7 mouse cellular contexts compared by ENCODE assay signal in the genomic region with DNA sequence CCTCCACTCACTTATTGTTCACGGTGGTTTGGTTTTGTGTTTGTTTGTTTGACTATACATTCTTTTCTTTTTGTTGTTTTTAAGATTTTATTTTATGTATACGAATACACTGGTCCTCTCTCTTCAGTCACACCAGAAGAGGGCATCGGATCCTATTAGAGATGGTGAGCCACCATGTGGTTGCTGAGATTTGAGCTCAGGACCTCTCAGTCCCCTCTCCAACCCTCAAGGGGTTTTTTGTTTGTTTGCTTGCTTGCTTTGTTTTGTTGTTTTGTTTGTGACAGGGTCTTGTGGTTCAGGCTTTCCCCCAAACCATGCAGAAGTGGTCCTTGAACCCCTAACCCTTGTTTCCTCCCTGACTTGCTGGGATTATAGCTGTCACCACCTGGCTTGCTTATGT. TPM values are rescaled to one million over a fixed set of nuclear protein-coding genes. Genes with fewer than 3 reads are reported as not detected.
DNase-seq lines count a peak whose midpoint lies in the region; ATAC-seq and TF ChIP-seq lines count a peak whose summit lies in the region.

No protein-coding gene starts in this region.

- no peaks in the 10 kb centered on the region for H3K36me3 ChIP-seq in lung, postnatal 0 days (ENCODE audit: insufficient read depth, low read length)
- H3K36me3 ChIP-seq in embryonic facial prominence, embryonic 13.5 days = no peaks in the 10 kb centered on the region
- no peaks in the 10 kb centered on the region for H3K36me3 ChIP-seq in limb, embryonic 13.5 days
- no peaks in the 10 kb centered on the region for H3K36me3 ChIP-seq in stomach, embryonic 15.5 days

- peak overlapping the region; percentile 56; the same call in 1 of the 2 replicates for H3K4me3 ChIP-seq in lung, postnatal 0 days (ENCODE audit: low read depth, low read length)
- peak overlapping the region; percentile 62 for H3K4me3 ChIP-seq in embryonic facial prominence, embryonic 13.5 days
- H3K4me3 ChIP-seq in limb, embryonic 13.5 days = peak overlapping the region; percentile 62
- peak overlapping the region; percentile 64; the same call in 1 of the 2 replicates for H3K4me3 ChIP-seq in stomach, embryonic 15.5 days (replicated peaks)

- peak; percentile 42 for TF ChIP-seq CTCF in lung, postnatal 0 days (IDR thresholded peaks at IDR 0.05)

- no peak for TF ChIP-seq EP300 in lung, postnatal 0 days (IDR thresholded peaks at IDR 0.05)

- no peaks in the 10 kb centered on the region for H3K9me3 ChIP-seq in lung, postnatal 0 days (ENCODE audit: low read length)
- no peaks in the 10 kb centered on the region for H3K9me3 ChIP-seq in embryonic facial prominence, embryonic 13.5 days
- no peaks in the 10 kb centered on the region for H3K9me3 ChIP-seq in limb, embryonic 13.5 days
- H3K9me3 ChIP-seq in stomach, embryonic 15.5 days = no peaks in the 10 kb centered on the region

- H3K9ac ChIP-seq in lung, postnatal 0 days (replicated peaks; ENCODE audit: low read depth) = no peak overlapping the region
- H3K9ac ChIP-seq in embryonic facial prominence, embryonic 13.5 days = peak overlapping the region; percentile 87
- peak overlapping the region; percentile 80 for H3K9ac ChIP-seq in limb, embryonic 13.5 days
- peak overlapping the region; percentile 66; the same call in 1 of the 2 replicates for H3K9ac ChIP-seq in stomach, embryonic 15.5 days

- peak overlapping the region; percentile 62 for H3K4me2 ChIP-seq in lung, postnatal 0 days (replicated peaks; ENCODE audit: low read depth, low read length)
- H3K4me2 ChIP-seq in embryonic facial prominence, embryonic 13.5 days = peak overlapping the region; percentile 76
- peak overlapping the region; percentile 77 for H3K4me2 ChIP-seq in limb, embryonic 13.5 days (replicated peaks)
- H3K4me2 ChIP-seq in stomach, embryonic 15.5 days = peak overlapping the region; percentile 73

- H3K27me3 ChIP-seq in lung, postnatal 0 days (replicated peaks; ENCODE audit: insufficient read depth, low read length) = peaks cover 10% of the 10 kb centered on the region; the same call in 1 of the 2 replicates
- no peaks in the 10 kb centered on the region for H3K27me3 ChIP-seq in embryonic facial prominence, embryonic 13.5 days
- H3K27me3 ChIP-seq in limb, embryonic 13.5 days = no peaks in the 10 kb centered on the region
- H3K27me3 ChIP-seq in stomach, embryonic 15.5 days (replicated peaks) = no peaks in the 10 kb centered on the region

- WGBS in lung, postnatal 0 days = 51% methylated on average over 3 of the region's 3 CpGs
- WGBS in embryonic facial prominence, embryonic 13.5 days = 47% methylated on average over 3 of the region's 3 CpGs
- WGBS in limb, embryonic 13.5 days = 59% methylated on average over 3 of the region's 3 CpGs
- 55% methylated on average over 3 of the region's 3 CpGs for WGBS in stomach, embryonic 15.5 days

- DNase-seq in lung, postnatal 0 days (ENCODE audit: low spot score) = no peak
- no peak for DNase-seq in lung, postnatal 4 days
- no peak for DNase-seq in cerebellum, postnatal 4 days (ENCODE audit: low spot score in 2 of 2)
- no peak for DNase-seq in frontal cortex, postnatal 10 days (ENCODE audit: low spot score in 2 of 2)

- peaks cover 6% of the 10 kb centered on the region; the same call in 1 of the 2 replicates for H3K4me1 ChIP-seq in lung, postnatal 0 days (ENCODE audit: insufficient read depth, low read depth, low read length)
- H3K4me1 ChIP-seq in embryonic facial prominence, embryonic 13.5 days = peaks cover 23% of the 10 kb centered on the region
- peaks cover 24% of the 10 kb centered on the region for H3K4me1 ChIP-seq in limb, embryonic 13.5 days
- peaks cover 10% of the 10 kb centered on the region for H3K4me1 ChIP-seq in stomach, embryonic 15.5 days

- H3K27ac ChIP-seq in lung, postnatal 0 days (ENCODE audit: low read length) = peak overlapping the region; percentile 92
- H3K27ac ChIP-seq in embryonic facial prominence, embryonic 13.5 days = peak overlapping the region; percentile 99
- peak overlapping the region; percentile 98 for H3K27ac ChIP-seq in limb, embryonic 13.5 days
- peak overlapping the region; percentile 99 for H3K27ac ChIP-seq in stomach, embryonic 15.5 days

- ATAC-seq in lung, postnatal 0 days = no peak
- ATAC-seq in embryonic facial prominence, embryonic 13.5 days (ENCODE audit: insufficient number of reproducible peaks, insufficient read depth, low FRiP score, low TSS enrichment, low read depth) = no peak
- ATAC-seq in limb, embryonic 13.5 days (ENCODE audit: low FRiP score, low read depth) = no peak
- no peak for ATAC-seq in stomach, embryonic 15.5 days (ENCODE audit: insufficient read depth, low FRiP score, low read depth)

RNA-seq across cellular contexts. Expression of gene Hist2h4, which starts 1.5 kb away (rescaled TPM):
- 9.7 and 9.8 TPM in 2 replicates for polyA plus RNA-seq in lung, postnatal 0 days (2015; fragmentation: Nextera tagmentation; extraction: Ambion mirVana)
- polyA plus RNA-seq in embryonic facial prominence, embryonic 13.5 days (2015; fragmentation: Nextera tagmentation; extraction: Ambion mirVana) = 11.2 and 12.5 TPM in 2 replicates
- polyA plus RNA-seq in limb, embryonic 13.5 days (2015; fragmentation: Nextera tagmentation; extraction: Ambion mirVana) = 15.5 and 16.9 TPM in 2 replicates
- polyA plus RNA-seq in stomach, embryonic 15.5 days (2015; fragmentation: Nextera tagmentation; extraction: Ambion mirVana) = 9.7 and 18.1 TPM in 2 replicates

RNA-seq across cellular contexts. Expression of gene Hist2h3b, which starts 6.8 kb away (rescaled TPM):
- polyA plus RNA-seq in lung, postnatal 0 days (2015; fragmentation: Nextera tagmentation; extraction: Ambion mirVana) = 12.5 and 12.9 TPM in 2 replicates
- 80.9 and 96.2 TPM in 2 replicates for polyA plus RNA-seq in embryonic facial prominence, embryonic 13.5 days (2015; fragmentation: Nextera tagmentation; extraction: Ambion mirVana)
- 85.5 and 91.9 TPM in 2 replicates for polyA plus RNA-seq in limb, embryonic 13.5 days (2015; fragmentation: Nextera tagmentation; extraction: Ambion mirVana)
- 62.1 and 69.4 TPM in 2 replicates for polyA plus RNA-seq in stomach, embryonic 15.5 days (2015; fragmentation: Nextera tagmentation; extraction: Ambion mirVana)

RNA-seq across cellular contexts. Expression of gene Hist2h2bb, which starts 7.9 kb away (rescaled TPM):
- 0.48 and 2.9 TPM in 2 replicates for polyA plus RNA-seq in lung, postnatal 0 days (2015; fragmentation: Nextera tagmentation; extraction: Ambion mirVana)
- 13.8 and 13.9 TPM in 2 replicates for polyA plus RNA-seq in embryonic facial prominence, embryonic 13.5 days (2015; fragmentation: Nextera tagmentation; extraction: Ambion mirVana)
- 13.3 and 15.5 TPM in 2 replicates for polyA plus RNA-seq in limb, embryonic 13.5 days (2015; fragmentation: Nextera tagmentation; extraction: Ambion mirVana)
- polyA plus RNA-seq in stomach, embryonic 15.5 days (2015; fragmentation: Nextera tagmentation; extraction: Ambion mirVana) = 8.2 and 11.2 TPM in 2 replicates

RNA-seq across cellular contexts. Expression of gene Hist2h3c1, which starts 15.1 kb away (rescaled TPM):
- polyA plus RNA-seq in lung, postnatal 0 days (2015; fragmentation: Nextera tagmentation; extraction: Ambion mirVana) = 0.77 TPM in 1 of 2 replicates, not detected in the other
- polyA plus RNA-seq in embryonic facial prominence, embryonic 13.5 days (2015; fragmentation: Nextera tagmentation; extraction: Ambion mirVana) = 1.5 TPM in 1 of 2 replicates, not detected in the other
- polyA plus RNA-seq in limb, embryonic 13.5 days (2015; fragmentation: Nextera tagmentation; extraction: Ambion mirVana) = 0.73 TPM in 1 of 2 replicates, not detected in the other
- polyA plus RNA-seq in stomach, embryonic 15.5 days (2015; fragmentation: Nextera tagmentation; extraction: Ambion mirVana) = 1.9 and 2.5 TPM in 2 replicates

RNA-seq across cellular contexts. Expression of gene Hist2h2aa1, which starts 16.3 kb away (rescaled TPM):
- 56.2 and 60.0 TPM in 2 replicates for polyA plus RNA-seq in lung, postnatal 0 days (2015; fragmentation: Nextera tagmentation; extraction: Ambion mirVana)
- polyA plus RNA-seq in embryonic facial prominence, embryonic 13.5 days (2015; fragmentation: Nextera tagmentation; extraction: Ambion mirVana) = 14.9 and 20.9 TPM in 2 replicates
- 19.0 and 30.4 TPM in 2 replicates for polyA plus RNA-seq in limb, embryonic 13.5 days (2015; fragmentation: Nextera tagmentation; extraction: Ambion mirVana)
- polyA plus RNA-seq in stomach, embryonic 15.5 days (2015; fragmentation: Nextera tagmentation; extraction: Ambion mirVana) = 23.0 and 26.2 TPM in 2 replicates
